10 mouse cellular contexts compared by ENCODE assay signal in genomic region chr2:91324761-91325421, GRCm38 (mm10).
DNase-seq lines count a peak whose midpoint lies in the region; ATAC-seq and TF ChIP-seq lines count a peak whose summit lies in the region.
"Had no signal": no experiment of that assay in that cellular context is flagged by ENCODE, and none has a peak within 500 bp of the region (broad histone marks: within the 10 kb centered on the region; RNA-seq: fewer than 3 reads in every experiment).

No protein-coding gene starts in this region.

- no peak for TF ChIP-seq EP300 in liver, postnatal 0 days (IDR thresholded peaks at IDR 0.05; ENCODE audit: low read depth)

- TF ChIP-seq CTCF in hindbrain, postnatal 0 days (IDR thresholded peaks at IDR 0.05; ENCODE audit: low read depth): no peak
- TF ChIP-seq CTCF in liver, postnatal 0 days (IDR thresholded peaks at IDR 0.05; ENCODE audit: low read depth): no peak

- H3K9ac ChIP-seq in hindbrain, embryonic 11.5 days (ENCODE audit: low read depth, low read length): no peak overlapping the region
- H3K9ac ChIP-seq in hindbrain, postnatal 0 days (replicated peaks; ENCODE audit: low read length): no peak overlapping the region
- H3K9ac ChIP-seq in midbrain, embryonic 15.5 days: peak overlapping the region; percentile 20; the same call in 1 of the 2 replicates
- H3K9ac ChIP-seq in liver, postnatal 0 days (replicated peaks): no peak overlapping the region
- H3K9ac ChIP-seq: limb, embryonic 12.5 days; stomach, embryonic 15.5 days had no signal

- 50% methylated on average over 15 of the region's 15 CpGs for WGBS in hindbrain, embryonic 10.5 days
- WGBS in hindbrain, embryonic 11.5 days: 51% methylated on average over 15 of the region's 15 CpGs
- WGBS in forebrain, embryonic 10.5 days: 48% methylated on average over 15 of the region's 15 CpGs
- 25% methylated on average over 15 of the region's 15 CpGs for WGBS in hindbrain, postnatal 0 days
- 12% methylated on average over 15 of the region's 15 CpGs for WGBS in midbrain, embryonic 15.5 days
- WGBS in liver, postnatal 0 days (ENCODE audit: insufficient replicate concordance): 76% methylated on average over 15 of the region's 15 CpGs

- no peaks in the 10 kb centered on the region for H3K27me3 ChIP-seq in hindbrain, embryonic 10.5 days (ENCODE audit: insufficient read depth, poor library complexity, severe bottlenecking)
- no peaks in the 10 kb centered on the region for H3K27me3 ChIP-seq in hindbrain, embryonic 11.5 days (ENCODE audit: control insufficient read depth, insufficient read depth, low read length)
- H3K27me3 ChIP-seq in forebrain, embryonic 10.5 days (ENCODE audit: poor library complexity, severe bottlenecking): no peaks in the 10 kb centered on the region
- H3K27me3 ChIP-seq in hindbrain, postnatal 0 days (ENCODE audit: insufficient read depth, low read length): no peaks in the 10 kb centered on the region
- H3K27me3 ChIP-seq in midbrain, embryonic 15.5 days (replicated peaks): no peaks in the 10 kb centered on the region
- H3K27me3 ChIP-seq in liver, postnatal 0 days (ENCODE audit: insufficient read depth, low read length): no peaks in the 10 kb centered on the region
- H3K27me3 ChIP-seq: limb, embryonic 12.5 days; stomach, embryonic 15.5 days had no signal

- no peak for ATAC-seq in hindbrain, embryonic 11.5 days (ENCODE audit: low FRiP score)
- peak; percentile 46 for ATAC-seq in hindbrain, postnatal 0 days
- ATAC-seq in midbrain, embryonic 15.5 days (replicated peaks): peak; percentile 44
- ATAC-seq in granulocyte monocyte progenitor cell, adult 5-6 weeks (replicated peaks; ENCODE audit: poor library complexity, severe bottlenecking): no peak
- ATAC-seq in liver, postnatal 0 days: no peak

- H3K27ac ChIP-seq in hindbrain, embryonic 10.5 days: no peak overlapping the region; the same call in 1 of the 2 replicates
- no peak overlapping the region for H3K27ac ChIP-seq in hindbrain, embryonic 11.5 days (ENCODE audit: low read depth, low read length)
- peak overlapping the region; percentile 88 for H3K27ac ChIP-seq in forebrain, embryonic 10.5 days
- peak overlapping the region; percentile 74 for H3K27ac ChIP-seq in hindbrain, postnatal 0 days
- H3K27ac ChIP-seq in midbrain, embryonic 15.5 days: peak overlapping the region; percentile 76
- H3K27ac ChIP-seq in liver, postnatal 0 days (ENCODE audit: low read depth): no peak overlapping the region
- H3K27ac ChIP-seq: limb, embryonic 12.5 days; stomach, embryonic 15.5 days had no signal

- H3K4me1 ChIP-seq in hindbrain, embryonic 10.5 days (replicated peaks): peaks cover 39% of the 10 kb centered on the region
- no peaks in the 10 kb centered on the region for H3K4me1 ChIP-seq in hindbrain, embryonic 11.5 days (replicated peaks; ENCODE audit: control insufficient read depth, insufficient read depth, low read length)
- peaks cover 68% of the 10 kb centered on the region for H3K4me1 ChIP-seq in forebrain, embryonic 10.5 days
- H3K4me1 ChIP-seq in hindbrain, postnatal 0 days (ENCODE audit: insufficient read depth, low read length): peaks cover 24% of the 10 kb centered on the region; the same call in 1 of the 2 replicates
- H3K4me1 ChIP-seq in midbrain, embryonic 15.5 days: peaks cover 34% of the 10 kb centered on the region
- peaks cover 6% of the 10 kb centered on the region; the same call in 1 of the 2 replicates for H3K4me1 ChIP-seq in liver, postnatal 0 days (ENCODE audit: insufficient read depth)
- H3K4me1 ChIP-seq: limb, embryonic 12.5 days had no signal

- peak; percentile 7 for DNase-seq in hindbrain, embryonic 10.5 days (ENCODE audit: low spot score)
- DNase-seq in hindbrain, embryonic 11.5 days (ENCODE audit: low spot score): no peak
- DNase-seq in forebrain, embryonic 10.5 days (ENCODE audit: extremely low spot score, low spot score): no peak
- peak; percentile 70 for DNase-seq in hindbrain, postnatal 0 days (ENCODE audit: low spot score)
- DNase-seq in thymus, postnatal 36 days: no peak
- no peak for DNase-seq in liver, postnatal 0 days

- no peak overlapping the region for H3K4me2 ChIP-seq in hindbrain, embryonic 11.5 days (replicated peaks; ENCODE audit: low read depth, low read length)
- H3K4me2 ChIP-seq in hindbrain, postnatal 0 days (ENCODE audit: low read depth, low read length): peak overlapping the region; percentile 16; the same call in 1 of the 2 replicates
- peak overlapping the region; percentile 12; the same call in 1 of the 2 replicates for H3K4me2 ChIP-seq in midbrain, embryonic 15.5 days
- no peak overlapping the region for H3K4me2 ChIP-seq in liver, postnatal 0 days (ENCODE audit: low read depth, low read length)
- H3K4me2 ChIP-seq: limb, embryonic 12.5 days; stomach, embryonic 15.5 days had no signal

- no peaks in the 10 kb centered on the region for H3K36me3 ChIP-seq in hindbrain, embryonic 10.5 days
- H3K36me3 ChIP-seq in hindbrain, embryonic 11.5 days (ENCODE audit: control insufficient read depth, insufficient read depth, low read length): no peaks in the 10 kb centered on the region
- H3K36me3 ChIP-seq in forebrain, embryonic 10.5 days (replicated peaks): peaks cover 3% of the 10 kb centered on the region; the same call in 1 of the 2 replicates
- no peaks in the 10 kb centered on the region for H3K36me3 ChIP-seq in hindbrain, postnatal 0 days (ENCODE audit: insufficient read depth, low read length)
- H3K36me3 ChIP-seq in midbrain, embryonic 15.5 days (replicated peaks): no peaks in the 10 kb centered on the region
- no peaks in the 10 kb centered on the region for H3K36me3 ChIP-seq in liver, postnatal 0 days (replicated peaks; ENCODE audit: insufficient read depth, low read length)
- H3K36me3 ChIP-seq: limb, embryonic 12.5 days; stomach, embryonic 15.5 days had no signal

- H3K9me3 ChIP-seq in hindbrain, embryonic 10.5 days: no peaks in the 10 kb centered on the region
- H3K9me3 ChIP-seq in hindbrain, embryonic 11.5 days (ENCODE audit: control insufficient read depth, low read length): no peaks in the 10 kb centered on the region
- 0 out of 2 replicates have a peak, but pooled peaks cover 3% of the 10 kb centered on the region for H3K9me3 ChIP-seq in forebrain, embryonic 10.5 days
- H3K9me3 ChIP-seq in hindbrain, postnatal 0 days (ENCODE audit: low read length): no peaks in the 10 kb centered on the region
- H3K9me3 ChIP-seq in midbrain, embryonic 15.5 days: no peaks in the 10 kb centered on the region
- no peaks in the 10 kb centered on the region for H3K9me3 ChIP-seq in liver, postnatal 0 days (ENCODE audit: low read length)
- H3K9me3 ChIP-seq: limb, embryonic 12.5 days; stomach, embryonic 15.5 days had no signal

- no peak overlapping the region for H3K4me3 ChIP-seq in hindbrain, embryonic 10.5 days
- H3K4me3 ChIP-seq in hindbrain, embryonic 11.5 days (ENCODE audit: low read depth, low read length): no peak overlapping the region
- no peak overlapping the region for H3K4me3 ChIP-seq in forebrain, embryonic 10.5 days
- no peak overlapping the region for H3K4me3 ChIP-seq in hindbrain, postnatal 0 days (ENCODE audit: low read length)
- no peak overlapping the region for H3K4me3 ChIP-seq in midbrain, embryonic 15.5 days
- H3K4me3 ChIP-seq in liver, postnatal 0 days (ENCODE audit: low read depth, low read length): no peak overlapping the region
- H3K4me3 ChIP-seq: limb, embryonic 12.5 days; stomach, embryonic 15.5 days had no signal

Comparison
In these comparisons a context has a peak if more than half of its experiments do, and no peak if none do; other contexts are left out.
1. DNase-seq: peak in hindbrain, embryonic 10.5 days (single experiment) and hindbrain, postnatal 0 days (single experiment); none in hindbrain, embryonic 11.5 days (single experiment), forebrain, embryonic 10.5 days (single experiment), thymus, postnatal 36 days (0 of 2) and liver, postnatal 0 days (single experiment).
2. H3K27ac ChIP-seq: peak in forebrain, embryonic 10.5 days (single experiment), hindbrain, postnatal 0 days (single experiment) and midbrain, embryonic 15.5 days (single experiment); none in hindbrain, embryonic 10.5 days (single experiment), hindbrain, embryonic 11.5 days (single experiment) and liver, postnatal 0 days (single experiment).
3. ATAC-seq: peak in hindbrain, postnatal 0 days (single experiment) and midbrain, embryonic 15.5 days (single experiment); none in hindbrain, embryonic 11.5 days (single experiment), granulocyte monocyte progenitor cell, adult 5-6 weeks (single experiment) and liver, postnatal 0 days (single experiment).
4. H3K4me2 ChIP-seq: peak in hindbrain, postnatal 0 days (single experiment) and midbrain, embryonic 15.5 days (single experiment); none in hindbrain, embryonic 11.5 days (single experiment) and liver, postnatal 0 days (single experiment).